Mouse (Mus musculus) kidney, embryonic 16.5 days (tissue): Measurements from ENCODE around the gene Cpvl. TPM values are rescaled to one million over a fixed set of nuclear protein-coding genes. Genes with fewer than 3 reads are reported as not detected.
A peak's percentile ranks its signal among the peaks of the same experiment; 100 is the strongest.

Experiments
- ATAC-seq: fragments of 200-750 bp; cut with Nextera tagmentation; 2 replicates; pipeline ENCODE4 v1.8.0; 2017; ENCODE audit warnings: moderate TSS enrichment; ENCODE audit not compliant: low FRiP score, low TSS enrichment
- H3K27ac ChIP-seq: fragments of 300-500 bp; sonication (generic); 2 replicates; pipeline ENCODE4 v1.5.1; 2014; ENCODE audit warnings: low read length
- H3K27me3 ChIP-seq: fragments of 300-500 bp; sonication (generic); 2 replicates; pipeline ENCODE4 v1.6.1; 2014; ENCODE audit warnings: low read length, control low read depth, mixed read lengths; ENCODE audit not compliant: insufficient read depth
- H3K36me3 ChIP-seq: fragments of 300-500 bp; sonication (generic); 2 replicates; pipeline ENCODE4 v1.6.1; 2014; ENCODE audit warnings: low read length, control low read depth, mixed read lengths; ENCODE audit not compliant: insufficient read depth
- H3K4me1 ChIP-seq: fragments of 300-500 bp; sonication (generic); 2 replicates; pipeline ENCODE4 v1.6.1; 2014; ENCODE audit warnings: low read length, control low read depth, mixed read lengths; ENCODE audit not compliant: insufficient read depth
- H3K4me2 ChIP-seq: fragments of 300-500 bp; sonication (generic); replicated peaks from 2 replicates; pipeline ENCODE4 v1.6.1; 2014; ENCODE audit warnings: low read depth, low read length
- H3K4me3 ChIP-seq: fragments of 300-500 bp; sonication (generic); 2 replicates; pipeline ENCODE4 v1.5.1; 2014; ENCODE audit warnings: mild to moderate bottlenecking, low read length
- H3K9ac ChIP-seq: fragments of 300-500 bp; sonication (generic); replicated peaks from 2 replicates; pipeline ENCODE4 v1.6.1; 2014; ENCODE audit warnings: low read length
- H3K9me3 ChIP-seq: fragments of 300-500 bp; sonication (generic); 2 replicates; pipeline ENCODE4 v1.6.1; 2016; ENCODE audit warnings: low read length, control low read depth
- WGBS: fragments of 180-500 bp; shearing (Covaris S2); extraction: QIAGEN DNeasy Blood & Tissue Kit; methylation state at CpG from one replicate; pipeline ENCODE4 v1.1.7; 2014; 5-methylcytosine and 5-hydroxymethylcytosine counted together
- polyA plus RNA-seq: library from polyadenylated mRNA; unstranded; fragments of >200 nt; fragmentation: Nextera tagmentation; extraction: Ambion mirVana; gene quantifications from 2 replicates; pipeline ENCODE4 v1.2.1, GENCODE M21; 2015

Cpvl gene
- polyA plus RNA-seq, 1 experiment from 2014 or later: 0.35 TPM

DNA sequence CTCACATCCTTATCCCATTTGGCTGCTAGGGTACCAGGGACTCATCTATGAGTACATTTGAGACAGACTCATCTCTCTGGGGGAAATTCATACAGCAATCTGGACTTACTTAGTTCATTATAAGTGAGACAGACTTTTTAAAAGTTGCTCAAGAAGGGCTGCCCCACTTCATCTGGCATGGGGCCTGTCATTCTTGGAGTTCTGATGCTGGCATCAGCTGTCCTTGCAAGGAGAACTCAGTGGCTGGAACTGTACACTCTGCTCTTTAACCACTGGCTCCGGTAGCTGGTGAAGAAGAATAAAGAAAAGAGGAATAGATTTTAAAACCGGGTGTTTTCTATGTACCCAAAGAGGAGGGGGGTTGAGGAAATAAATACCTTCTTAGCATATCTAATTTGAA is 121.7 kb downstream of the Cpvl start:
- H3K4me1 ChIP-seq: peaks cover 21% of the 10 kb centered on the region
- H3K4me2 ChIP-seq: no peak overlapping the region
- H3K4me3 ChIP-seq: no peak overlapping the region
- no peak overlapping the region for H3K27ac ChIP-seq
- H3K9ac ChIP-seq: no peak overlapping the region
- H3K9me3 ChIP-seq: no peaks in the 10 kb centered on the region
- H3K36me3 ChIP-seq: no peaks in the 10 kb centered on the region
- 96% methylated on average over 2 of the region's 2 CpGs for WGBS
- no peaks in the 10 kb centered on the region for H3K27me3 ChIP-seq
- ATAC-seq: no peak

DNA sequence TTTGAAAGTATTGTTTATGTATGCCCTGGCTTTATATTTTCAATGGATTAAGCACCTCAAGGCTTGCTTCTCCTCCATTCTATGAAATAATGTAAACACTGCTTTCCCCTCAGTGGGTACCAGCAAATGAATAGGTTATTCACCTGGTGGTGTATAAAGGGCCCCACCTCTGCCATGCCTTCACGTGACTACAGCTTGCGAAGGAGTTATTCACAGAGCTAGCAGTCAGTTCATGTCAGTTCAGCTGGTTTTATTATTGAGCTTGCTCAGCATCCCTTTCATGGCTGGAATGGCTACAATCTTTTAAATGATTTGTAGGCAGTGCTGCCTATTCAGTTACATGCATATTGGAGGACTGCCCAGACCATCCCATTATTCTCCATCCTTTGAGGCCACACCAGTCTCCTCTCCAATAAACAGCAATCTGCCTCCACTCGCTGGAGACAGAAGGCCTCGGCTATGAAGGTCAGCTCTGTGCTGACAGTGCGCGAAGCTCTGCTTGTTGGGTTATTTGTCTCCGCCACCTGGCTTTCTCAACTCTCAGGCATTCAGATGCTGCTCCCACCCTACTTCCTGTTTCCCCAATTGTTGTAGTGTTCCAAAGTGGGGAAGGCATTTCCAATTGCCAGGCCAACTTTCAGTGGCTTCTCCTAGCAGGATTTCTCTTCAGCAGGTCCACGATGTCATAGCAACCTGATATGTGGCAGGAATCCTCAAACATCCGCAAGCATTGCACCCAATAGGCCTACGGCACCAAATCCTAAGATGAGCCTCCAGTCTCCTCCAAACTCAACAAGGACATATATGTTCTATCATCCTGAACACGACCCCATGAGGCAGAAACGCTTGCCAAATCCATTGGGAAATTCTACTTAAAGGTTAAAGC is 123.3 kb downstream of the Cpvl start:
- no peak overlapping the region for H3K4me3 ChIP-seq
- H3K9ac ChIP-seq: no peak overlapping the region
- peak; percentile 88; the same call in 1 of the 2 replicates for ATAC-seq
- no peaks in the 10 kb centered on the region for H3K36me3 ChIP-seq
- H3K4me1 ChIP-seq: peaks cover 21% of the 10 kb centered on the region
- 60% methylated on average over 12 of the region's 12 CpGs for WGBS
- H3K9me3 ChIP-seq: no peaks in the 10 kb centered on the region
- H3K27me3 ChIP-seq: no peaks in the 10 kb centered on the region
- no peak overlapping the region for H3K4me2 ChIP-seq
- H3K27ac ChIP-seq: peak overlapping the region; percentile 25; the same call in 1 of the 2 replicates

DNA sequence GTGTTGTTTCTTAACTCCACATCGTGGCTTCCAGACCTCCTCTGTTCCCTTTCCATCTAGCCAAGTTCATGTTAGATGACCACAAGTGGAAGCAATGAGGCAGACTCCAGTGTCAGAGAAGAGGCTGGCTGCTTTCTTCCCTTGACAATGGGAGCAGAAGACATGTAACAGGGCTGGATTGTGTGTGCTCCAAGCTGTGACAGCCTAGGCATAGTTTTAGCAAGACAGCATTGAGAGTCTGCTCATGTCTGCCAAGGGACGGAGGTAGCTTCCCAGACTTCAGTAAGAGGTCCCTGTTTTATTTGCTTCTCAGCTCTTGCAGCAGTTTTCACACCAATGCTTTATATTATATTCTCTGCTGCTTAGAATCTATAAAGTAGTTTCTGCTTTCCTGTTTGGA is 124.2 kb downstream of the Cpvl start:
- Histone ChIP-seq H3K36me3 (no peaks in the 10 kb centered on the region), H3K9ac (no peak overlapping the region), H3K27me3 (no peaks in the 10 kb centered on the region), H3K4me1 (peaks cover 21% of the 10 kb centered on the region), H3K4me2 (no peak overlapping the region), H3K4me3 (no peak overlapping the region), H3K9me3 (no peaks in the 10 kb centered on the region), H3K27ac (no peak overlapping the region)
- WGBS: 63% methylated on average over 2 of the region's 2 CpGs
- ATAC-seq: no peak

DNA sequence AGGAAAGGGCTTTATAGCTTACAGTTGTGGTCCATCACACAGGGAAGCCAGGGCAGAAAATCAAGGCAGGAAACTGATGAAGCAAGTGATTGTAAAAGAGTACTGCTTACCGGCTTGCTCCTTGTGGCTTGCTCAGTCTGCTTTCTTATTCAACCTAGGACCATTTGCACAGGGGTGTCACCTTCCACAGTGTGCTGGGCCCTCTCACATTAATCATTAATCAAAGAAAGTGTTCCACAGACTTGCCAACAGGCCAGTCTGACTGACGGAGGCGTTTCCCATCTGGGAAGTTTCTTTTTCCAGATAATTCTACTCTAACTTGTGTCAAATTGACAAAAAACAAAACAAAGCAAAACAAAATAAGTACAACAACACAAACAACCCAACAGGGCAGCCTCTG is 124.9 kb downstream of the Cpvl start:
- no peaks in the 10 kb centered on the region for H3K27me3 ChIP-seq
- no peak overlapping the region for H3K9ac ChIP-seq
- WGBS: 24% methylated on average over 3 of the region's 3 CpGs
- H3K36me3 ChIP-seq: no peaks in the 10 kb centered on the region
- H3K4me1 ChIP-seq: peaks cover 21% of the 10 kb centered on the region
- H3K27ac ChIP-seq: no peak overlapping the region
- ATAC-seq: peak; percentile 73; the same call in 1 of the 2 replicates
- H3K4me2 ChIP-seq: no peak overlapping the region
- H3K9me3 ChIP-seq: no peaks in the 10 kb centered on the region
- H3K4me3 ChIP-seq: no peak overlapping the region

DNA sequence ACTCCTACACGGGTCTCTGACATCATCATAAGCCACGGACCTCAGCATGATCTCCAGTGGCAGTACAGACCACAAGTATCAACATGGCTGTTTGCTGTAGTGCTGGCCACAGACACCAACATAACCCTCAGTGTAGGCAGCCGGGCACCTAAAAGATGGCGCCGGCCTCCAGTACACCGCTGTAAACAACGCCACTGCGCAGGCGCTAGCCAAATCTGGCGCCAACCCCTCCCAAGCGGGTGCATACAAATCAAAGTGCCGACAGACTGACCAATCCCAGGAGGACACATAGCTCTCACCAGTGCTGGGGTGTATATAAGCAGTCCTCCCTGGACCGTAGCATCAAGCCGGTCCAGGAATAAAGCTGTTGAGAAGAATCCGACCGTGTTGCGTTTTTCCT is 133.8 kb downstream of the Cpvl start:
- no peaks in the 10 kb centered on the region for H3K36me3 ChIP-seq
- WGBS: 94% methylated on average over 17 of the region's 17 CpGs
- no peak for ATAC-seq
- no peaks in the 10 kb centered on the region for H3K4me1 ChIP-seq
- H3K9ac ChIP-seq: no peak overlapping the region
- H3K4me2 ChIP-seq: no peak overlapping the region
- no peaks in the 10 kb centered on the region for H3K27me3 ChIP-seq
- H3K4me3 ChIP-seq: no peak overlapping the region
- H3K9me3 ChIP-seq: no peaks in the 10 kb centered on the region
- no peak overlapping the region for H3K27ac ChIP-seq

DNA sequence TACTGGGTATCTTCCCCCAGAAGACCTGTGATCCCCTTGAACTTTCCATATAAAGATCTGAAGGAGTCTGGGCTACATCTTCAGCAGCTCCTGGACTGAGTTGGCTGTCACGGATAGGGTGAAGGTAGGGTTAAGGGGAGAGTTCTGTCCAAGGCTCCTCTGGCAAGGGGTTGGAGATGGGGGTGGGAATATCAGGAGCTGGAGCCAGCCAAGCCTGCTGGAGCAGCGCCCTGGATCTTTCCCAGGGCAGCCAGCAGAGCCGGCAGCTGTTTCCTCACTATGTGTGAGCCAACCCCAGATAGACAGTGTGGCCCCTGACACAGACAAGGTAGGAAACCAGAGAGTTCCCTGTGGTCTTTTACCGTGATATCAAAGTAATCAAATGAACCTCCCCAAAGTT is 153.3 kb downstream of the Cpvl start:
- no peak overlapping the region for H3K4me3 ChIP-seq
- no peaks in the 10 kb centered on the region for H3K36me3 ChIP-seq
- H3K9ac ChIP-seq: no peak overlapping the region
- no peak overlapping the region for H3K27ac ChIP-seq
- WGBS: 44% methylated on average over 4 of the region's 4 CpGs
- no peak for ATAC-seq
- H3K4me2 ChIP-seq: no peak overlapping the region
- 0 out of 2 replicates have a peak, but pooled peaks cover 2% of the 10 kb centered on the region for H3K9me3 ChIP-seq
- H3K27me3 ChIP-seq: no peaks in the 10 kb centered on the region; the same call in 1 of the 2 replicates
- H3K4me1 ChIP-seq: peaks cover 13% of the 10 kb centered on the region

Other genes with a start within 250 kb of the Cpvl start
- 83.7 and 86.5 TPM in 2 replicates for gene Tril, start 157.8 kb downstream of the Cpvl start, polyA plus RNA-seq
- 17.1 and 17.3 TPM in 2 replicates for gene Chn2, start 60.9 kb upstream of the Cpvl start, polyA plus RNA-seq